Comparison of ENCODE assay signal across 10 mouse cellular contexts in the genomic region with DNA sequence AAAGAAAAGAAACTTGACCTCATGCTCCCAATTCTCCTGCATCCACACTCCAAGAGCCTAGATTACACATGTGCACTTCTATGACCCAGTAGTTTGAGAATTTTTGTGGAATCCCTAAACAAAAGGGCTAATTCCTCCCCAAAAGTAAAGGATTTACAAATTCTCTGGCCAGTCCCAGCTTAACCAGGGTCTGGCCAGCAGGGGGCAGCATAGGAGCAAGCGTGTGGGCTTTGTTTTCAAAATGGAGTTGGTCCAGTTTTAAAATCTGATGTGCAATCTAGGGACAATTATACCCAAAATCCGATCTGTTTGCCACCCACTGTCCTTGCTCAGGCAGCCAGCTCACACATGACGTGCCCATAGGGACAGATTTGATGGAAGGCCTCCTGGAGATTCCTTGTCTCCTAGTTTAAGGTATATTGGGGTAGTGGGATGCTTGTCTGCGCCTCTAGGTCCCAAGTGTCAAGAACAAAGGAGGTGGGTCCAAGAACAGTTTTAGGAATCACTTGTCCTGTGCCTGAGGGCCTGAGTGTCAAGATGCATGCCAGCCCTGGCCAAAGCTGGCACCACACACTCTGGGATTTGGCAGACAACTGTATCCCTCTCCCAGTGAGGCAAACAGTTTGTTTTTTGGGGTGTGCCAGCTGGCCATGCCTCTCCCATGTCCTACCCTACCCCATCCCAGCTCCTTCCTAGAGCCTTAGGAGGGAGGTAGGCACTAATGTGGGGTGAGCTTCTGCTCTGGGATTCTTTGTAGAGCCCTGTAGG. TPM values are rescaled to one million over a fixed set of nuclear protein-coding genes. Genes with fewer than 3 reads are reported as not detected.
DNase-seq lines count a peak whose midpoint lies in the region; ATAC-seq and TF ChIP-seq lines count a peak whose summit lies in the region.
"Had no signal": no experiment of that assay in that cellular context is flagged by ENCODE, and none has a peak within 500 bp of the region (broad histone marks: within the 10 kb centered on the region; RNA-seq: fewer than 3 reads in every experiment).

No protein-coding gene starts in this region.

- no peak overlapping the region for H3K9ac ChIP-seq in liver, embryonic 12.5 days

- peak; percentile 83 for DNase-seq in CD4-positive, CD25-positive, alpha-beta regulatory T cell, adult 2 months (ENCODE audit: low read depth, low spot score)
- DNase-seq in liver: peak; percentile 74
- DNase-seq in brain, adult 2 months (ENCODE audit: low read depth, low spot score): peak; percentile 71
- DNase-seq in limb, embryonic 10.5 days (ENCODE audit: low spot score): peak; percentile 91
- peak; percentile 79 for DNase-seq in right cerebral cortex, postnatal 14 days

- no peak for TF ChIP-seq POLR2A in embryonic fibroblast, embryonic 13.5 days (IDR thresholded peaks at IDR 0.05; ENCODE audit: low read depth, low read length)

- H3K36me3 ChIP-seq in liver, embryonic 12.5 days: no peaks in the 10 kb centered on the region
- no peaks in the 10 kb centered on the region for H3K36me3 ChIP-seq in limb, embryonic 10.5 days

- no peaks in the 10 kb centered on the region; the same call in 1 of the 2 replicates for H3K27me3 ChIP-seq in liver, embryonic 12.5 days (replicated peaks)
- H3K27me3 ChIP-seq in limb, embryonic 10.5 days (ENCODE audit: low read depth, poor library complexity, severe bottlenecking): peaks cover 16% of the 10 kb centered on the region

- peak; percentile 42; the same call in 1 of the 2 replicates for TF ChIP-seq CTCF in embryonic fibroblast, embryonic 13.5 days (IDR thresholded peaks at IDR 0.05; ENCODE audit: borderline replicate concordance, insufficient read depth, low read length)

- peaks cover 12% of the 10 kb centered on the region; the same call in 1 of the 2 replicates for H3K4me1 ChIP-seq in liver, embryonic 12.5 days
- no peaks in the 10 kb centered on the region for H3K4me1 ChIP-seq in embryonic fibroblast, embryonic 13.5 days (ENCODE audit: control insufficient read depth, insufficient read depth, low read length)
- H3K4me1 ChIP-seq in limb, embryonic 10.5 days: peaks cover 17% of the 10 kb centered on the region

- ATAC-seq in CD4-positive, CD25-positive, alpha-beta regulatory T cell, adult 4 months: no peak
- no peak for ATAC-seq in liver, embryonic 12.5 days

- WGBS in liver, embryonic 12.5 days (ENCODE audit: insufficient replicate concordance): 26% methylated on average over 4 of the region's 4 CpGs
- 34% methylated on average over 4 of the region's 4 CpGs for WGBS in limb, embryonic 10.5 days

- H3K4me2 ChIP-seq in liver, embryonic 12.5 days: no peak overlapping the region

- H3K9me3 ChIP-seq in liver, embryonic 12.5 days (replicated peaks): no peaks in the 10 kb centered on the region
- no peaks in the 10 kb centered on the region for H3K9me3 ChIP-seq in limb, embryonic 10.5 days (replicated peaks)

- no peak overlapping the region for H3K4me3 ChIP-seq in liver, embryonic 12.5 days
- H3K4me3 ChIP-seq in embryonic fibroblast, embryonic 13.5 days (ENCODE audit: insufficient read depth, low read length): no peak overlapping the region
- no peak overlapping the region for H3K4me3 ChIP-seq in limb, embryonic 10.5 days
- H3K4me3 ChIP-seq: myocyte had no signal

- no peak overlapping the region for H3K27ac ChIP-seq in liver, embryonic 12.5 days
- no peak overlapping the region for H3K27ac ChIP-seq in embryonic fibroblast, embryonic 13.5 days (ENCODE audit: insufficient read depth, low read length)
- peak overlapping the region; percentile 66 for H3K27ac ChIP-seq in limb, embryonic 10.5 days

RNA-seq across cellular contexts. Expression of gene Unc119, which starts 12.4 kb away (rescaled TPM):
- 10 to 100 TPM; 11.6 to 13.1 TPM for polyA plus RNA-seq in CD4-positive, CD25-positive, alpha-beta regulatory T cell, adult 4 months (2017; shearing (Covaris generic))
- 46.5 and 50.4 TPM in 2 replicates for polyA plus RNA-seq in liver, embryonic 12.5 days (2016; fragmentation: Nextera tagmentation; extraction: Ambion mirVana)
- polyA plus RNA-seq in embryonic fibroblast, embryonic 13.5 days (2011; ENCODE audit: insufficient read length, low read depth, missing spikeins): 14.4 and 19.2 TPM in 2 replicates
- 77.9 and 83.0 TPM in 2 replicates for polyA plus RNA-seq in limb, embryonic 10.5 days (2016; fragmentation: Nextera tagmentation; extraction: Ambion mirVana)

RNA-seq across cellular contexts. Expression of gene Pigs, which starts 27.4 kb away (rescaled TPM):
- polyA plus RNA-seq in CD4-positive, CD25-positive, alpha-beta regulatory T cell, adult 4 months (2017; shearing (Covaris generic)): 100 to 1,000 TPM in 1 of 2 experiments, 10 to 100 TPM in 1; 64.1 to 119 TPM
- 40.8 and 42.6 TPM in 2 replicates for polyA plus RNA-seq in liver, embryonic 12.5 days (2016; fragmentation: Nextera tagmentation; extraction: Ambion mirVana)
- polyA plus RNA-seq in embryonic fibroblast, embryonic 13.5 days (2011; ENCODE audit: insufficient read length, low read depth, missing spikeins): 62.1 and 65.0 TPM in 2 replicates
- 80.3 and 83.6 TPM in 2 replicates for polyA plus RNA-seq in limb, embryonic 10.5 days (2016; fragmentation: Nextera tagmentation; extraction: Ambion mirVana)

RNA-seq across cellular contexts. Expression of gene Foxn1, which starts 30.7 kb away (rescaled TPM):
- under 1 TPM in 1 of 2 experiments, not detected in 1; 0.09 TPM for polyA plus RNA-seq in CD4-positive, CD25-positive, alpha-beta regulatory T cell, adult 4 months (2017; shearing (Covaris generic))
- polyA plus RNA-seq in liver, embryonic 12.5 days (2016; fragmentation: Nextera tagmentation; extraction: Ambion mirVana): not detected in 2 replicates
- polyA plus RNA-seq in embryonic fibroblast, embryonic 13.5 days (2011; ENCODE audit: insufficient read length, low read depth, missing spikeins): 0.15 TPM in 1 of 2 replicates, not detected in the other
- 0.06 TPM in 1 of 2 replicates, not detected in the other for polyA plus RNA-seq in limb, embryonic 10.5 days (2016; fragmentation: Nextera tagmentation; extraction: Ambion mirVana)
- polyA plus RNA-seq: heart, embryonic 14.5 days had no signal

RNA-seq across cellular contexts. Expression of gene Aldoc, which starts 32.9 kb away (rescaled TPM):
- 10 to 100 TPM; 10.9 to 14.9 TPM for polyA plus RNA-seq in CD4-positive, CD25-positive, alpha-beta regulatory T cell, adult 4 months (2017; shearing (Covaris generic))
- polyA plus RNA-seq in liver, embryonic 12.5 days (2016; fragmentation: Nextera tagmentation; extraction: Ambion mirVana): 4.7 and 5.1 TPM in 2 replicates
- 2.8 and 5.3 TPM in 2 replicates for polyA plus RNA-seq in embryonic fibroblast, embryonic 13.5 days (2011; ENCODE audit: insufficient read length, low read depth, missing spikeins)
- polyA plus RNA-seq in limb, embryonic 10.5 days (2016; fragmentation: Nextera tagmentation; extraction: Ambion mirVana): 2.0 and 4.3 TPM in 2 replicates

RNA-seq across cellular contexts. Expression of gene Spag5, which starts 54.3 kb away (rescaled TPM):
- polyA plus RNA-seq in CD4-positive, CD25-positive, alpha-beta regulatory T cell, adult 4 months (2017; shearing (Covaris generic)): 1 to 10 TPM; 2.8 to 4.3 TPM
- 38.6 and 40.0 TPM in 2 replicates for polyA plus RNA-seq in liver, embryonic 12.5 days (2016; fragmentation: Nextera tagmentation; extraction: Ambion mirVana)
- polyA plus RNA-seq in embryonic fibroblast, embryonic 13.5 days (2011; ENCODE audit: insufficient read length, low read depth, missing spikeins): 22.6 and 35.1 TPM in 2 replicates
- polyA plus RNA-seq in limb, embryonic 10.5 days (2016; fragmentation: Nextera tagmentation; extraction: Ambion mirVana): 72.8 and 84.8 TPM in 2 replicates
